Mouse (Mus musculus) E14TG2a.4 (cell line): ENCODE measurements around the gene Ddx19b.
"Not testable (repeated sequence)": the region's sequence is repeated elsewhere in the genome, so short reads cannot be mapped to it uniquely, and the experiment has no call there.

Source experiments
- H3K27me3 ChIP-seq: 2 replicates; pipeline ENCODE4 v1.6.1; 2014; ENCODE audit warnings: low read length, control low read depth; ENCODE audit not compliant: insufficient read depth
- H3K36me3 ChIP-seq: 2 replicates; pipeline ENCODE4 v1.6.1; 2014; ENCODE audit warnings: low read length, control low read depth; ENCODE audit not compliant: insufficient read depth
- H3K4me1 ChIP-seq: replicated peaks from 2 replicates; pipeline ENCODE4 v1.6.1; 2014; ENCODE audit warnings: low read depth, low read length, control low read depth
- H3K4me3 ChIP-seq: replicated peaks from 2 replicates; pipeline ENCODE4 v1.5.1; 2014; ENCODE audit warnings: mild to moderate bottlenecking, low read length
- H3K9me3 ChIP-seq: 2 replicates; pipeline ENCODE4 v1.6.1; 2014; ENCODE audit warnings: low read length, control low read depth
- CTCF ChIP-seq: conservative IDR thresholded peaks from 2 replicates; pipeline ENCODE4 v1.5.1; 2014; ENCODE audit warnings: low read length
- NANOG ChIP-seq: IDR thresholded peaks from 2 replicates; pipeline ENCODE4 v1.6.1; 2014; ENCODE audit warnings: borderline replicate concordance, low read length, mixed read lengths
- POU5F1 ChIP-seq: IDR thresholded peaks from 2 replicates; pipeline ENCODE4 v1.6.1; 2014; ENCODE audit warnings: low read length, borderline replicate concordance

Ddx19b gene

GRCm38 (mm10) chr8:111029589-111029988 is 2.0 kb downstream of the Ddx19b start:
- TF ChIP-seq NANOG (no peak), CTCF (no peak), POU5F1 (no peak)
- Histone ChIP-seq H3K9me3 (no peaks in the 10 kb centered on the region), H3K27me3 (no peaks in the 10 kb centered on the region), H3K4me3 (peak overlapping the region; percentile 75), H3K36me3 (no peaks in the 10 kb centered on the region), H3K4me1 (peaks cover 49% of the 10 kb centered on the region)

DNA sequence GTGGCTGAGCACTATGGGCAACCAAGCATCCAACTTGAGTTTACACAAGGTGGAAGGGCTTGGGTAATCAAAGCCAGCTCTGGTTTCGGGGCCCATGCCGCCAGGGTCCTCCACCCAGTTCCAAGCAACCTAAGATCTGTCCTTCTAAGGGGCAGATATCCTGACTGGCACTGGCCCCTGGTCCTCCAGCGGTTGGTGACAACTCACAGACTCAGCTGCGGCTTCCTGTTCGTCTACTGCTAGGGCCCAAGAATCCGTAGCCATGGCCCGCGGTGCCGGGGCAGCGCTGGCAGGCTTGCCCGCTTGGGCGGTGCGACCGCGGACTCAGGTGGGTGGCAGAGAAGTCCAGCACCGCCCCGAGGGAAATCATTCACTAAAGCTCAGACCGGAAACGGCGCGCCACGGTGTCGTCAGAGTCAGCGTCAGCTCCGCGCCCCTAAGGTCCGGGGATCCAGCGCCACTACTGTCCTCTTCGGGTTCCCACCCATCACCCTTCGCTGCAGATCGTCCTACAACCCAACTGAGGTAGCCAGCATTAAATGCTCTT is 4.1 kb downstream of the Ddx19b start:
- Histone ChIP-seq H3K9me3 (no peaks in the 10 kb centered on the region), H3K4me3 (peak overlapping the region; percentile 91), H3K4me1 (peaks cover 42% of the 10 kb centered on the region), H3K27me3 (no peaks in the 10 kb centered on the region), H3K36me3 (peaks cover 6% of the 10 kb centered on the region; the same call in 1 of the 2 replicates)
- TF ChIP-seq NANOG: no peak
- TF ChIP-seq POU5F1: no peak
- no peak for TF ChIP-seq CTCF

DNA sequence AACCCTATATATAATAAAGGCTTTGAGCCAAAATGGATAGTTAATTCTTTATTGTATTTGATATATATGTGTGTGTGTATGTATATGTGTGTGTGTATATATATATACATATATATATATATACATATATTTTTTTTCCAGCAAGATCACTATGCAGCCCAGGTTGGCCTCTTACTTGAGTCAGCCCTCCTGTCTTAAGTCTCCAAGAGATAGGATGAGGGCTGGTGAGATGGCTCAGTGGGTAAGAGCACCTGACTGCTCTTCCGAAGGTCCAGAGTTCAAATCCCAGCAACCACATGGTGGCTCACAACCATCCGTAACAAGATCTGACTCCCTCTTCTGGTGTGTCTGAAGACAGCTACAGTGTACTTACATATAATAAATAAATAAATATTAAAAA is 4.9 kb downstream of the Ddx19b start:
- H3K36me3 ChIP-seq, H3K27me3 ChIP-seq, H3K9me3 ChIP-seq, H3K4me3 ChIP-seq: not testable (repeated sequence)
- peaks cover 36% of the 10 kb centered on the region for H3K4me1 ChIP-seq

- H3K4me3 ChIP-seq, H3K4me1 ChIP-seq, H3K9me3 ChIP-seq, H3K27me3 ChIP-seq: not testable (repeated sequence)
- H3K36me3 ChIP-seq: peaks cover 87% of the 10 kb centered on the region
Measured at GRCm38 (mm10) chr8:111010230-111010991, 21.1 kb downstream of the Ddx19b start.

GRCm38 (mm10) chr8:110997547-110998531 is 33.7 kb downstream of the Ddx19b start, which contains the start of gene Ddx19a:
Ddx19a (minus strand) TSS chr8:110997800.
- Histone ChIP-seq H3K27me3 (no peaks in the 10 kb centered on the region), H3K4me3 (peak within 1 kb of the TSS; percentile 96), H3K9me3 (no peaks in the 10 kb centered on the region), H3K36me3 (peaks cover 30% of the 10 kb centered on the region), H3K4me1 (peaks cover 36% of the 10 kb centered on the region)
- TF ChIP-seq POU5F1 (no peak), NANOG (no peak), CTCF (no peak)

- no peaks in the 10 kb centered on the region for H3K27me3 ChIP-seq
- peaks cover 40% of the 10 kb centered on the region for H3K36me3 ChIP-seq
- H3K4me1 ChIP-seq: peaks cover 36% of the 10 kb centered on the region
- H3K9me3 ChIP-seq: no peaks in the 10 kb centered on the region
- TF ChIP-seq NANOG (no peak), CTCF (no peak), POU5F1 (no peak)
- H3K4me3 ChIP-seq: peak overlapping the region; percentile 96
Measured at GRCm38 (mm10) chr8:110996641-110997430, 34.7 kb downstream of the Ddx19b start.

DNA sequence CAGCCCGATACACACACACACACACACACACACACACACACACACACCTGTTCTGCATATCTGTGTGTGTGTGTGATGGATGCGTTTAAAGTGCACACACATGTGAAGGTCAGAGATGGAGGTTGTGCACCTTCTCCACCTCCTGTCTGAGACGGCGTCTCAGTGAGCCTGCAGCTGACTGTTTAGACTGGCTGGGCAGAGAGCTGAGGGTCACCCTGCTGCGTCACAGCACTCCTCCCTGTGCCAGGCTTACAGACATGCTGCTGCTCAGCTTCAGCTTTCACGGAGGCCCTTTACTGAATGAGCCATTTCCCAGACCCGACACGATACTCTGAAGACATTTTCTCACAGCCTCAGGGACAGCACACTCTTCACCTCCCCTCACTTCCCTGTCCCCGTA is 41.5 kb downstream of the Ddx19b start:
- Histone ChIP-seq H3K27me3 (no peaks in the 10 kb centered on the region), H3K9me3 (no peaks in the 10 kb centered on the region), H3K4me3 (no peak overlapping the region), H3K36me3 (peaks cover 93% of the 10 kb centered on the region), H3K4me1 (0 out of 2 replicates have a peak, but pooled peaks cover 4% of the 10 kb centered on the region)
- TF ChIP-seq POU5F1: no peak
- no peak for TF ChIP-seq CTCF
- TF ChIP-seq NANOG: no peak
